Mouse (Mus musculus): ENCODE data around the gene Mtfmt.

Gene Mtfmt

DNA sequence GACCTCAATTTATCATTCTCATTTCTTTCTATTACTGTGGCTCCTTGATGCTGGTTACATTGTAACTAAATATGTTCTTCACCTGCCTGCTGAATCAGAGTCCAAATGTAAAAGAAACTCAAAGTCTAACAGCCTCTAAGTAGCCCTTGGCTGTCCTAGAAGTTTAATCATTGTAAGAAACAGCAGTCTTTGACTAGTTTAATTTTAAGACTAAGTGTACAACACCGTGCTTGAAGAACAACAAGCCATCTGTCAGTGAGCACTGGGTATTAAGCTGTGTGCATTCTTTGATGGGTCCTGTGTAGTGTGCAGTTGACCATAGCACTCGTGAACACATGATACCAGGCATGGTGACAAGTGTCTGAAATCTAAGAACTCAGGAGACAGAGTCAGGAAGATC, 8.1 kb upstream of the Mtfmt start:
- DNase-seq (ENCODE audit: low spot score in 2 of 2): no peak

DNA sequence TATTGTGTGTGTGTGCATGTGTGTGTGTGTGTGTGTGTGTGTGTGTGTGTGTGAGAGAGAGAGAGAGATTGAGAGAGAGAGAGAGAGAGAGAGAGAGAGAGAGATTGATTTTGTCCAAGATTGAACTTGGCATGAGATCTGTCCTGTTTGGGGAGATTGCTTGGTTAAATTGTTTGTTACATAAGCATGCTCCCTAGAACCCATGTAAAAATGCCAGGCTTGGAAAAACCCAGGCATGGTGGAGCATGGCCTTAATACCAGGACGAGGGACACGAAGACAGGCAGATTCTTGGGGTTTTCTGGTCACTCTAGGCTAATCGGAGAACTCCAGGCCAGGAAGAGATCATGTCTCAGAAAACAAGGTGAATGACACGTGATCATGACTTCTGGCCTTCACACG, 7.6 kb upstream of the Mtfmt start:
- DNase-seq (ENCODE audit: low spot score in 2 of 2): no peak

DNA sequence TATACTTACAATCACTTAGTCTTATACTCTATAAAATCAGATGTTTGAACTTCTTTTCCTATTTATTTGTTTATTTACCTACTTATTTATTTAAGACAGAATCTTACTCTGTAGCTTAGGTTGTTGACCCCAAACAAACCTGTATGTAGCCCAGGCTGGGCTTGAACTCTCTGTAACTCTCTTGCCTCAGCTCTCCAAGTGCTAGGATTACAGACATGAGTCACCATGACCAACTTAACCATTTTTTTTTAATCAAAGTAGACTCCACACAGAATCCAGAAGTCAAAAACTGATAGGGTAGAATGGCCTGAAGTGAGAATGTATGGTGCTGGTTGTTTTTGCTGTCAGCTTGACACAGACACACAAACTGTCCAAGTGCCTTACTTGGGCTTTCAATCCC, 5.2 kb upstream of the Mtfmt start:
- no peak for DNase-seq (ENCODE audit: low spot score in 2 of 2)

DNA sequence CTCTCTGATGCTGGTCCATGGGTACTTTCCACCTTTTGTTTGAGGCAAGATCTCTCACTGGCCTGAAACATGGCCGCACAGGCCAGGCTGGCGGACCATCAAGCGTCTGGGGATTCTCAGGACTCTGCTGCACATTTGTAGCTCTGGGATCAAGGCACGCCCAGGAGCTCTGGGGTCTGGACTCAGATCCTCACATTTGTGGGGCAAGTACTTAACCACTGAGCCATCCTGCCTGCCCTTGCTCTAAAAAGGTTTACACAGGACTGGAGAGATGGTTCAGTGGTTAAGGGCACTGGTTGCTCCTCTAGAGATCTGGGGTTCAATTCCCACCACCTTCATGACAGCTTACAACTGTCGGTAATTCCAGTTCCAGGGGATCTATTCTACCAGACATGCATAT, 4.7 kb upstream of the Mtfmt start:
- DNase-seq (ENCODE audit: low spot score in 2 of 2): no peak

DNA sequence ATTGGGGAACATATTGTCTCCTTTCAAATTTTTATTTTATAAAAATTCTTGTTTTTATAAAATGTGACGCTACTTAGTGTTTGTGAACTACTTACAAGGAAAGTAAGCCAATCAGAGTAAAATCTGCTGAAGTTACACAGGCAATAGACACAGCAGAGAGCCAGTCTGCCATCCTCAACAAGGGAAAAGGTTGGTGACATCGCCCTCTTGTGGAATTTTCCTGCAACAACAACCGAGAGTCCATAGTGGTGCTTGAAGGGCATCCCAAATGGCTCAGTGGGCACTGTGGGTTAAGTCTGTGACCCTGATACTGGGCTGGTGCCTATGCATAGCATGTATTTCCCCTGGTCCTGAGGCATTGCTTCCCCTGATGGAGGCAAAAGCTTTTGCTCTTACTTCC, 3.3 kb upstream of the Mtfmt start:
- DNase-seq (ENCODE audit: low spot score in 2 of 2): peak; percentile 86 to 88

DNA sequence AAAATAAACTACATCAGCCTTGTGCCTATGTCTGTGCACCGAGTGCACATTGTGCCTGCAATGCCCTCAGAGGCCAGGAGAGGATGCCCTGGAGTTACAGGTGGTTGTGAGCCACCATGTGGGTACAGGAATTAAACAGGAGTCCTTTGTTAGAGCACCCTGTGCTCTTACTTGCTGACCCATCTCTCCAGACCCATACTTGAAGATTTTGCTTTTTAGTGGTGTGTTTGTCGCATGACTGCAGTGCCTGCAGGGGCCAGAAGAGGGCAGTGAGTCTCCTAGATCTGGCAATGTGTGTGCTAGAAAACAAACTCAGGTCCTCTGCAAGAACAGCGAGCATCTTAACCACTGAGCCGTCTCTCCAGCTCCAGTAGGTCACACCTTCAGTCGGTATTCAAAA, 1.4 kb upstream of the Mtfmt start:
- no peak for DNase-seq (ENCODE audit: low spot score in 2 of 2)

DNA sequence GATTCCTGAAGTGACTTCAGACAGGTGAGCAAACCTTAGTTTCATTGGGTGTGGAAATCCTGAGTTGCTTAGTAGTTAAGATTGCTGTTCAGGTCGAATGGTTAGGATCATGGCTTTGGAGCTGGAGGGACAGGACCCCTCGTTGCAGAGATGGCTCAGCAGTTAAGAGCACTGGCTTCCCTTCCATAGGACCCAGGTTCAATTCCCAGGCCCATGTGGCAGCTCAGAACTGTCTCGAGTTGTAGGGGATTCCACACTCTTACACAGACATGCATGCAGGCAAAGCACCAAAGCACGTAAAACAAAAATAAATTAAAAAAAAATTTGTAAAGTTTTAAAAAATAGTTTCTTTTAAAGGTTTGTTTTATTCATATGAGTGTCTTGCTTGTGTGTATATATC, 371 bp upstream of the Mtfmt start:
- no peak for DNase-seq (ENCODE audit: low spot score in 2 of 2)

DNA sequence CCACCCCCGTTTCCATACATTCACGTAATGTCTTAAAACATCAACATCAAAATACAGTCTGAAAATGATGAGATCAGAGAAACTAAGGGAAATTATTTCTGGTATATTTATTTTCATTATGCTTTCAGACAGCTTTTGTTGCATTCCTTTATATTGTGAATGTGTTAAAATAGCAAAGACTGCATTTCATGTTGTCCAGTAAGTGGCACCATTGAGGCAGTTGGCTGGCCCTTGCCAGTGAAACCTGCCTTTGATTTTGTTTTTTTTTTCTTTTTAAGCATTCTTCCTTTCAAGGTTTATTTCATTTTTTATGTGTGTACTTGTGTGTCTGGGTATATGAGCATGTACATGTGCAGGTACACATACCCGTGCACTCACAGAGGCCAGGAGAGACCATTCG, 9.1 kb downstream of the Mtfmt start:
- no peak for DNase-seq (ENCODE audit: low spot score in 2 of 2)

DNA sequence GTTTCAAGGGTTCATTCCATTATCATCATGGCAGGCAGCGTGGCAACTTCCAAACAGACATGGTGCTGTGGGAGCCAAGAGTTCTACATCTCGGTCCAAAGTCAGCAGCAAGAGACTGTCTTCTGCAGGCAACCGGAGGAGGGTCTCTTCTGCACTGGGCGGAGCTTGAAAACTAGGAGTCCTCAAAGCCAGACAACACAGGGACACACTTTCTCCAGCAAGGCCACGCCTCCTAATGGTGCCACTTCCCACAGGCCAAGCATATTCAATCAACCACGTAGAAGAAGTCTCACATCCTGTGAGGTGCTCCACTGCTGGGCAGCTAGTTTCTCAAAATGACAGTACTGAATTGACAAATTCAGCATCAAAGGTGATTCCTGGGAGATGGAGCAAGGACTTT, 12.4 kb downstream of the Mtfmt start:
- no peak for DNase-seq (ENCODE audit: low spot score in 2 of 2)

DNA sequence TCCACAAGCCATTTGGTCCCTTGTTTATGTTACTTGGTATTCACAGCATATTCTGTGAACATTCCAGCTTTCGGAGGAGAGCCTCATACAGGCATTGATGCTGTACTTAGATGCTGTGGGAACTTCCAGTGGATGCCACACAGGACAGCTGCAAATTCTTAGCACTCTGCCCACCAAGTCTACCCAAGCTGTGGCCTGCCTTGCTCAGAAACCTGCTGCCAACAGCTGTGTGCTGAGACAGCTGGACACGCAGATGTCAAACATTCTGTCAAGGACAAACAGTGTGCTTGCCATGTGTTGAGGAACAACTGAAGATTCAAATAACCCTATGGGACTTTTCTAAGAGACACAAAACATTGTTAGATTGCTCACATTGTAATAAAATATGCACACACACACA, 23.4 kb downstream of the Mtfmt start:
- DNase-seq (ENCODE audit: low spot score in 2 of 2): no peak

DNA sequence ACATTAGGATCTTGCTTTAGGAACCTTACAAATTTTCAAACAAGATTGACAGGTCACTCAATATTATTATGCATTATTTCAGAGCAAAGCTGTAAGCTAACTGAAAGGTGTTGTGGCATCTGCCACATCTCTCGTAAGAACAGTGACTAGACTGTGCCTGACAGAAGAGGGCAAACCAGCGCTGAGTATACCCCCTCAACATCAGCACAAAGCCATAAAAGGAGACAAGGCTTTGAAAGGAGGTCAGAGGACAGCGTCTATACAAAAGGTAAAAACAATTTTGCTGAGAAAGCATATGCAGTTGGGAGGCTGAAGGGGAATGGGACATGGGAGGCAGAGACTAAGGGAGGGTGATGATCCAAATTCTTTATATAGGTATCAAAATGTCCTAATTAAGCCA, 24.6 kb downstream of the Mtfmt start:
- DNase-seq (ENCODE audit: low spot score in 2 of 2): no peak

DNA sequence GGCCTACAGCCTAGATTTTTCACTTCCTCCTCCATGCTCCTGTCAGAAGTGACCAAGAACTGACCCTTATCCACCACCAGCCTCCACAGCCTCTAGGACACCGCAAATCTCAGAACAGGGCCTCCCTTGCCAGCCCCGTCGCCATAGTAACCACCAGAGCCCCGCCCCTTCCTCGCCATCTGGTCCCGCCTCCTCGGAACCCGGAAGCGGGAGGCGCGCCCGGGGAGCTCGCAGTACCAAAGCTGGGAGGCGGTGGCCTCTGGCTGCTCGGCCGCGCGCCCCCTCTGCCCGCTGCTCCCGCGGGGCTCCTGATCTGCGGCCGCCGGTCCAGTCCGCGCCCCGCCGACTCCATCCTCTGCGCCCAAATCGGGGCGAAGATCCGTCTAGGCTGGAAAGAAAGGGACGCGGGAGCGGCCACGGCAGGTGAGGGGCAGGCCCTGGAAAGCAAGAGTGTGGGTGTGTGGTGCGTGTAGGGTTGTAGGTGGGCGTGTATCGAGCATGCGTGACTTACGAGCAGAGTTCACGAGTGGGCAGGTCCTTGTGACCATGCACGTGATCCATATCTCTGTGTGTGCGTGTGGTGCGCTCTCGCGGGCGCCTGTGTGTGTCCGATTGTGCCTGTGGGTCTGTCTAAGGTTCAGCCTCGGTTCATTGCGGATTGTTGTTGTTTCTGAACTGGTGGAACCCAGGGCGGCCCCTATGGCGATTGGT, 25.3 kb downstream of the Mtfmt start, which contains the start of gene Spg21:
Gene Spg21 (plus strand): TSS at position 216 of the 711 bp plus-strand sequence.
- peak; percentile 87 to 92 for DNase-seq (ENCODE audit: low spot score in 2 of 2)

DNA sequence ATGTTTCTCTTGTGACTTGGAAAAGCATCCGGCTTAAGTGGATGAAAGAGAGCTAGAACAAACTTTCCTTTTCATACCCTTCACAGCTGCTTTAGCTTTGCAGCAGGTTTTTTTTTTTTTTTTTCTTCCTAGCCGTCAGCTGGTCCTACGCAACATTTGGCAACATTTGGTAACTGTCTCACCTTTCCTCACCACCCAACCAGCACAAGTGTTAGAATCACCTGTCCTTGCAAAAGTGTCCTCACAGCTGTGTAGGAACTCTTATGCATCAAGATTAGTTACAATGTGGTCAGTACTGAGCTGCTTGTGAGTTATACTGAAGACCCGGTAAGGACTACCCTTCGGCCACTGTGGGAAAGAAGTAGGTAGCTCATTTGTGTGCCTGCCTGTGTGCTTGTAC, 27.0 kb downstream of the Mtfmt start:
- DNase-seq (ENCODE audit: low spot score in 2 of 2): no peak

DNA sequence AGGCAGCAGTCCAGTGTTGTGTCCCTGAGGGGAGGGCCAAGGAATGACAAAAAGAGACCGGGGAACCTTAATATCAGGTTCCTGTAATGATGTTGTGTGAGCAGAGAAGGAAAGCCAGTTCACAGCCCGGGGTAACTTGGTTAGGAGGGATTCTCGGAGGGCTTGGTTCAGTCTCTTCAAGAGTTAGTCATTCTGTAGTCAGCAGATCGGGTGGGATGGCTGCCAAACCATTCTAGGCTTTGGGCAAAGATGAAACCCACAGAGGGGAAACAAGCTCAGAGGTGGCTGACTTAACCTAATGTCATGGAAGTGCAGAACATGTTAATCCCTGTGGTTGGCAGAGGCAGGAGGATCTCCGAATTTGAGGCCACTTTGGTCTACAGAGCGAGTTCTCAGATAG, 28.6 kb downstream of the Mtfmt start:
- DNase-seq (ENCODE audit: low spot score in 2 of 2): no peak

DNA sequence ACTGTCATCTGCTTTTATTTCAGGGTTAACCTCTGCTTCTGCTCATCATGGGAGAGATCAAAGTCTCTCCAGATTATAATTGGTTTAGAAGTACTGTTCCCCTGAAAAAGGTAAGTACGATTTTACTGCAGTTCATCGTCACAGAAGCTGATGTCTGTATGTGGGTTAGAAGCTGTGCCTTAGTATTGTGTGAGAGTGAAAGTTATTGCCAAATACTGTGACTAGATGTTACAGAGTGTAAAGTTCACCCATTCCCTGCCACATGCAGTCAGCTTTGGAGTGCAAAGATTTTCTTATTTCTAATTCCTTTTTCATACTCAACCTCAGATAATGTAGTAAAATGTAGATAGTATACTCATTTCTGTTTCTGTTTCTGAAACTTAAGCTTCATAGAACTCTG, 29.7 kb downstream of the Mtfmt start:
- no peak for DNase-seq (ENCODE audit: low spot score in 2 of 2)

DNA sequence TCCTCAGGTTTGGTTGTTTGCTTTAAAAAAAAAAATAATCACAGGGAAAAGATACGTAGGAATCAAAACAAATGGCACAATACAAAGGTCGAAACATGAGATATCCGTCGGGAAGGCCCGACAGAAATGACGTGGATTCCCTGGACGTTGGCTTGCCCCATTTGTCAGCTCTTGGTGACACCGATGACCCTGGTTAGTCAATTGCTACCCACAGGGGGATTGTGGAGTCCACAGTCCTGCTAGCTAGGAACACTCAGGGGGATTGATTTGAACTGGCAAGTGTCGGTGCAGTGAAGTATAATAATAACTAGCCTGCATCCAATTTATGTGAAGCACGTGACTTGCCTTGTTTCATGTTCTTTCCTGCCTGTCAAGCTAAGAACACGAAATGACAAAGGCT, 32.1 kb downstream of the Mtfmt start:
- no peak for DNase-seq (ENCODE audit: low spot score in 2 of 2)

DNA sequence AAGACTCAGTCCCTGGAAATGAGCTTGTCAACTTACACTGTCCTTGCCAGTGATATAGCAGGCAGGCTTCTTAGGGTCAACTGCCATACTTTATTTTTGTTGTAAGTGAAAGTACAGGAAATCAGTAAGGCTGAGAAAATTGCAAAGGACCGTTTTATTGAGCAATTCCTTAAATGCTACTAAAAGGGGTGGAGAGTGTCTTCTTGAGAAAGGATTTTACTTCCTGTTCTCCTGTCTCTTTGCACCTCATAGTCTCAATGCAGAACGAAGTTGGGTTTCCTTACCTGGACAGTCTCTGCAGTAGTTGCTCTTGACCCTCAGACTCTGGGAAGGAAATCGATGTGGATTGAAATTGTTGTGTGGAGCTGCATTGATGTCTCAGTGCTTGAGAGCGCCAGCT, 37.2 kb downstream of the Mtfmt start:
- no peak for DNase-seq (ENCODE audit: low spot score in 2 of 2)

DNA sequence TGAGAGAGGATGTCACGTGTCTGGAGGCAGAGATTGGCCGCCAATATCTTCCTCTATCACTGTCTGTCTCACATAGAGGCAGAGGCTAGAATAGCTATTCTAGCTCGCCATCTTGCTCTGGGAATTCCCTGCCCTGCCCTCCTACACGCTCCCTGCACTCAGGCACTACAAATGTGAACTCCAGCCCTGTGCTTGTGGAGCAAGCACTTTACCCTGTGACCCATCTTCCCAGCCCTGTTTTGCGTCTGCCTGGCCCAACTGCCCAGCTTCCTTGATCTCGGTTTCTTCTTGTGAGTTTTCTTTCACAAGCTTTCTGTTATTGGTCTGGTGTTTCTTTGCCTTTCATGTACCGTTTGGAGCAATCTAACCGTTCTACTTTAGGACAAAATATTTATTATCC, 43.6 kb downstream of the Mtfmt start:
- no peak for DNase-seq (ENCODE audit: low spot score in 2 of 2)

DNA sequence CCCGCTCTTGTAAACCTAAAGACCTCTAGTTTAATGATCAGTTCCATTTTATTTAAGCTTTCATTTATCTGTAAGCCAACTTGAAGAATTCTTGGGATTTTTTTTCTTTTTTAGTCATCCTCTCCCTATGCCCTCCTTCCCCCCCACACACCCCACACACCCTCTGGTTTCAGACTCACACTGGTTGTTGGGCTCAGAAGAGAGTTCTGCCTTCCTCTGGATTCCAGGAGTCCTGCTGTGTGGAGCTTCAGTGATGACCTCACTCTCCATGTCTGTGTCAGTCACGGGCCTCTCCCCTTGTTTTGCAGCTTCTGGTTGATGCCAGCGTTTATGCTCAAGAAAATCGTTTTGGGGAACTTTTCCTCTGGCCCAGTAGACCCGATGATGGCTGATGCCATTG, 44.5 kb downstream of the Mtfmt start:
- DNase-seq (ENCODE audit: low spot score in 2 of 2): no peak

DNA sequence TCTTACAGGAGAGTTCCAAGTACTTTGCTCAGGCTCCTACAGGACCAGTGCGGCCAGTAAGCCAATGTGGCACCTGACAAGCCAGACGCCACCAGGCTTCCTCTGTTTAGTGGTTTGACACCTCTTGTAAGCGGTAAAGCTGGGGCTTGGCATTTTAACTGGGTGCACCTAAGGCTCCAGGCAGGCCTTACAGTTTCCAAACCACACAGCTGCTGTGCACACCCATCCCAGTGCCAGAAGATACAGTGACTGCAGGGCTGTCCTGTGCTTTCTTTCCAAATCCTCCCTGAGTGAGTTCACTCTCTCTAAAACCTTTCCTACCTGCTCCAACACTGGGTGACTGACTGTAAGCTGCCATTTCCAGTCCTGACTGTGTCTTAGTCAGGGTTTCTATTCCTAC, 55.9 kb downstream of the Mtfmt start:
- DNase-seq (ENCODE audit: low spot score in 2 of 2): no peak

DNA sequence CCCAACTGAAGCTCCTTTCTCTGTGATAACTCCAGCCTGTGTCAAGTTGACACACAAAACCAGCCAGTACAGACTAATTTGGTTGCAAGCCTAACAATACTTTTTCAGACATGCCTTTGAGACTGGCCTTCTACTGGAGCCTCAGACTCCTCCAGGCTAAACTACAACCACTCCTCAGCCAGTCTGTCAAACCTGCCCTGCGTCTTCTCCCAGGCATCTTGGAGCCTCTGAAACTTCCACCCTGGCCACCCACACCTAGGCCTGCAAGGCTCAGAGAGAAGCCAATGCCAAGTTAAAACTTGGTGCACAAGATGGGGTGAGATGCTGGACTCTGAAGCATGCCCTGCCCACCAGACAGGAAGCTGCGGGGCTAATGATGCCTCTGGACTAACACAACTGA, 56.8 kb downstream of the Mtfmt start:
- no peak for DNase-seq (ENCODE audit: low spot score in 2 of 2)

DNA sequence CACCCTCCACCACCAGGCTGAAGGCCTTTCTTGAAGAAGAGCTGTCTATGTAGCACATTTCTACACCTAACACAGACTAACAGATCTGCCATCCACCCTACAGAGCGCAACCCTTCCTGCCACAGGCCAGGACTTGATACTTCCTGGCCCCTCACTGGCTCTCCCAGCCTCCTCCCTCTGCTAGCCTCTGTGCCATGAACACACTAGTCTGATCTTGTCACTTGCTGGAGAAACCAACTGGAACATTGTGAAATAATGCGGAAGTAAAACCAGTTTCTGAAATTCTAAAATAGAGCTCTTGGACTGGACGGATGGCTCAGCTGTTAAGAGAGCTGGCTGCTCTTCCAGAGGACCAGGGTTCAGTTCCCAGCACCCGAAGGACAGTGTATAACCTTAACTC, 57.3 kb downstream of the Mtfmt start:
- no peak for DNase-seq (ENCODE audit: low spot score in 2 of 2)

DNA sequence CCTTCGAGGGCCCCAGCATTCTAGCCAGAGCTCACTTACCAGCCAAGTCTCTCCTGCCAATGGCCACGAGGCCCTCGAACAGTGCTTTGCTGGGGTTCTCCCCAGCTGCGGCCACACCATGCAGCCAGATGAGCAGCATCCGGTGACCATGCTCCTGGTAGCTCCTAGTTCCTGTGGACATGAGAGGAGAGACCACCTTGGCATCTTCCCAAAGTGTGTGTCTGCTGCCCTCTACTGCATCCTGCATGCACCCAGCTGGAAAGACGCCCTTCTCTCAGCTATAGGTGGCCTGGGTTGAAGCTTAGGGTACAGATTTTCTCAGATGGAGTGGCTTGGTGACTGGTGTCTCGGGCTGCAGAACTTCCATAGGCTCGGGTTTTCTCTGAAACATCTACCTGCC, 66.6 kb downstream of the Mtfmt start:
- DNase-seq (ENCODE audit: low spot score in 2 of 2): no peak

Measured in frontal cortex, postnatal 25 days (tissue).